Mouse (Mus musculus): ENCODE measurements at regions not wholly inside any gene's neighbourhood (a gene's known extent, or its start where the extent isn't known, plus 50 kb on each side); places are given as distances from the start of the nearest gene placed in this dataset.
A peak's percentile ranks its signal among the peaks of the same experiment; 100 is the strongest.

GRCm38 (mm10) chr14:100607109-100607508 lies 322.6 kb upstream of the Klf12 start:
- DNase-seq = no peak

GRCm38 (mm10) chr14:100600886-100601451 lies 316.5 kb upstream of the Klf12 start:
- DNase-seq = no peak

- DNase-seq = no peak
Observed at GRCm38 (mm10) chr14:100570026-100570425, 285.5 kb upstream of the Klf12 start.

DNA sequence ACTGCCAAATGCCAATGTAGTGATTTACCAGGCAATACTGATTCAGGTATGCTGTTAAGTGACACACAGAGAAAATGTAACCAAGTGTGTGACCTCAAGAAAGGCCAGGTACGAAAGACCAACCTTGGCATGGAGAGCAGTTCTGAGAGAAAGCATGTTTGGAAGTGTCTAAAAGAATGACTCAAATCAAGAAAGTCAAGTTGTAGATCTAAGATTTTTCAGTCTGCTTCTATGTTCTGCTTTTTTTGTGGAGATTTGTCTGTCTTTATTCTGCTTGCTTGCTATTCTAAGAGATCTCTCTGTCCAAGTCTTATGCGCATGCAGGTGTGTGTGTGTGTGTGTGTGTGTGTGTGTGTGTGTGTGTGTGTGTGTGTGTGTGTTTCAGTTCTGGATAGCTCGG lies 277.4 kb upstream of the Klf12 start:
- DNase-seq = no peak

DNA sequence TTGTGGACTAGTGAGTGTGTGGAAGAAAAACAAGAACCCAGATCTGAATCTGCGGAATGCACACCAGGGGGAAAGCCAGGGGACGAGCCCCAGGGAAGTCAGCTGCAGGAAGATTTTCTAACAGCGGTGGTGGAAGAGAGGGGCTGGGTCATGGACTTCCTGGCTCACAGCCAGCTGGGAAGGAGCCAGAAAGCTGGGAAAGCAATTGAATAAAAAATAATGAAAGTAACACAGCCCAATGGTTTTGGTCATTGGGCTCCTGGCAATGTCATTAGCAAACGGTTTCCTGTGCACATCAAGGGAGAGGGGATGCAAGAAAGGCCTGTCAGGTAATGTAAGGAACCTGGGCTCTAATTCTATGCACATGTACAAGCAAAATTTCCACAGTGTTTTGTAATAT lies 273.9 kb upstream of the Klf12 start:
- DNase-seq = no peak

- DNase-seq = no peak
Observed at GRCm38 (mm10) chr14:100552466-100552865, 268.0 kb upstream of the Klf12 start.

DNA sequence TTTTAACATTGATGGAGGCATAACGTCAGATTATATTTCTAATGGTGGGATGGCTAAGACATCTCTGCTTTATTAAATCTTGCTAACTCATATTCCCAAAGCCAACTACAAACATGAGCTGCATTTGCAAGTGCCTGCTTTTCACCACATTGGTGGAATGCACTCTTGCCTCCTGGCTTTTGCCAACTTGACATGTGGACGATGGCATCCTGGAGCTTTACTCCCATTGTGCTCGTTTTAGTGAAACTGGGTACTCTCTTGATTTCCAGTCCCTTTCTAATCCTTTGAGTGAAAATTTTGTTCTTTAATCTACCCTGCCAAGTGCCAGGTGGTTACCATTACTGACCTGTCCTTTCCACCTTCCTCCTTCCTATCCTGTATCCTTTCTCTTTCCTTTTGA lies 265.8 kb upstream of the Klf12 start:
- no peak for DNase-seq

- DNase-seq = no peak
Observed at GRCm38 (mm10) chr14:100530217-100530616, 245.7 kb upstream of the Klf12 start.

DNA sequence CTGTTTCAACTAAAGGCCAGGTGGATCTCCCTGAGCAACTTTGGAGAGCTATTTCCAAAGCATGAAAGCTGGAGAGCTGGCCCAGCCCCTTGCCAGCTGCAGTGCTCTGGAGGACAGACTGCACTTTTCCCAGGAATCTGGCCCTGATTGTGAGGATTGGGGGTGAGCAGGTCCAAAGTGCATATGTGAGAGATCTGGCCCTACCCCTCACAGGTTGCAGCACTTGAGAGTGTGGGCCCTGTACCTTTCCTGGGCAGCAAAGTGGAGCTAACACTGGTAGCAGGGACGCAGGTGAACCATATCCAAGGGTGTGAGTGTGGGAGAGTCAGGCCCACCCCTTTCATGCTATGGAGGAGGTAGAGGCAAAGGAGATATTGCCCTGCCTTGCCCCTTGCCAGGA lies 245.3 kb upstream of the Klf12 start:
- no peak for DNase-seq

DNA sequence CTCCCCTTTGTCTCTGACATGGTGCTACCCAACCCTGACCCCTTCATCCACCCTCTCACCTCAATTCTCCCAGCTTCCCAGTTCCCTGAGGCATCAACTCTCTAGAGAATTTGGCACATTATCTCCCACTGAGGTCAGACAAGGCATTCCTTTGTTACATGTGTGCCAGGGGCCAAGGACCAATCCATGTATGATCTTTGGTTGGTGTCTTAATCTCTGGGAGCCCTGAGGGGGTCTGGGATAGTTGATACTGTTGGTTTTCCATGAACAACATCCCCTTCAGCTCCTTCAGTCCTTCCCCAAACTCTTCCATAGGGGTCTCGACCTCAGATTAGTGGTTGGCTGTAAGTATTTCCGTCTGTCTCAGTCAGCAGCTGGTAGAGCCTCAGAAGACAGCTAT lies 224.9 kb upstream of the Klf12 start:
- no peak for DNase-seq

DNA sequence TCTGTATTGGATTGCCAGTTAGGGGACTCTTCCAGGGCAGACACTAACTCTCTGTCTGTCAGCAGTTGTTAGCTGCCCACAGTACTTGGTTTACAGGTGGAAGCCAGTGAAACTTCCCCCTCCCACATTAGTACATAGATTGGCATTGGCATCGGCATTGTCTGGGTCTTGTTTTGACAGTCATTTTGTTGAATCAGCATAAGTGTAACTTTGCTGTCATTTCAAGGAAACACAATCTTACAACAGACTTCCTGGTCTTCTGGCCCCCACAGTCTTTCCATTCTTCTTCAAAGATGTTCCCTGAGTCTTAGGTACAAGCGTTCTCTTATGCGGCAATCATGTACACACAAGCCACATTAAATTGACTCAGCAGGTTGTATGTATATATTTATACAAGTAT lies 223.6 kb upstream of the Klf12 start:
- DNase-seq = no peak

DNA sequence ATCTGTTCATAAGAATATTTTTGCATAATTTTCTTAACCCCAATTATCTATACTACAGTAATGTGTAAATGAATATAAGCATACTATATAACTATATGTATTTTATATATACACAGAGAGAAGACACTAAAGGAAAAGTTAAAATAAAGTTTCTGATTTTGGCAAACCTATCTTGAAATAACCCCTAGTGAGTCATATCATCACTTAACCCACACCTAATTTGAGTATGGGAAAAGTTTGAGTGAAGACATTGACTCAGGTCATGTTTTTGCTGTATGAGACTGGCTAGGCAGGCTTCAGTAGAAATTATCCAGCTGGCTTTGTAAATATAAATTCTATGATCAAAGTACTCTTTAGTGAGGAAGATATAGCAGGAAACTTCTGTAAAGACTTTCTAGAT lies 223.1 kb upstream of the Klf12 start:
- no peak for DNase-seq

DNA sequence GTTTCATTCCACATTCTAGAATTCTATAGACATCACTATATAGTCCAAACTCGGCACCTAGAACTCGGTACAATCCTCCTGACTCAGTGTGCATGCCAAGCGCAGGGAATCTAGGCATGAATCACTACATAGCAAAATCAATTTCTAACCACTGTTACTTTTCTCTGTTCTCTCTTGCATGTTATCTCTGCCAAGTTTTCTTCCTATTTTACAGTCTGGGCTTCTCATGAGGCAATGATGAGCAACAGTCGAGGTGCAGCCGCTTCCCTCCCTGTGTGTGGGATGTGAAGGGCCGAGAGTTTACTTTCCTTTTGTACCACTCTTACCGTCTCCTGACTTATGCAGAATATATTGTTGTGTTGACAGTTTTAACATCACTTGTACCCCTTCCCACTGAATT lies 204.4 kb upstream of the Klf12 start:
- no peak for DNase-seq

DNA sequence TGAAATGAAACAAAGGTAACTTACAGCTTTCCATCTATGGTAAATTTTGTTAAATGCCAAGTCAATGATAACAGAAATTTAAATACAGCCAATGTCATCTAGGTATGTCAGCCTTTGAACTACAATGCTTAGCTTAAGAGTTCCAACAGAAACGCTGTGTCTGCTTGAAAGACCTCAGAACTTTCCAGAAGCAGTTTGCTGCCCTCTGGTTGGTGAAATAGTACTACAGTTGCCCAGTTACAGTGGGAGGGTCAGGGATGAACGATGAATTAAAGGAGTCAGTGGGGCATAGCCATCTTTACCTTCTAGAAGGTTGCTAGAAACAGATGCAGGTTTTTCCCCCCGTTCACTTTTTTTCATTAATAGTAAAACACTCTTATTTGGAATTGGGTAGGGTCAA lies 201.0 kb upstream of the Klf12 start:
- peak; percentile 63 for DNase-seq

GRCm38 (mm10) chr14:100484101-100484500 lies 199.6 kb upstream of the Klf12 start:
- no peak for DNase-seq

DNA sequence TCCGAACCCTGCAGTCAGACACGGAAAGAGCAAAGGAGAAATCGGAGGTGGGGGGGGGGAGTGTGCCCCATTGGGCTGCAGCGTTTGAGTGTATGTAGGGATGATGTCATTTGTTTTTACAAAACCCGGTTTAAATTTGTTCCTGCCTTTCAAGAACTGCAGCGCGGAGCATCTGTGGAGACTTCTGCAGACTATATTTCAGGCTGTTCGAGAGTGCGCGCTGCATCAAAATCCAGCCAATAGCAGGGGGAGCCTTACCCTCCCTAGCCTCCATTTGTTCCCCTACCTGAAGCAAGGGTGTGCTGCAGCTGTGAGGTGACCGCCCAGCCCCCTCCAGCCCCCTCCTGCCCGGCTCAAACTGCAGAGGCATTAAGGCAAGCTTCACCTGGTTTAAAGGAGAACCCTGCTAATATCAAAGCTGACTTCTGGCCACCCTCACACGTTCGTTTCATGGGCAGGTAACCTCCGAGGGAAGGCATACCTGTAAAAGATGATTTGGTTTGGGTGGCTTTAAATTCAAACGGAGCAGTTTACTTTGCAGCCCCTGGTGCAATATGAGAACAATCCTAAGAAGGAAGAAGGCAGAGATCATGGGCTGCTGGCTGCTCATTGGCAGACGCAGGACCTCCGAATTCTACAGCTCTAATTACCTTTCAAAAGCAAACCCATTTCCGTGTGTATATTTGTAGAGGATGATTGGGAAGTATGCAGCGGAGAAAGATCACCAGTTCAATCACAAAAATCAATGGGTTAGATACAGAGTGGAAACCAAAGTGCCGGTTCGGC lies 193.3 kb upstream of the Klf12 start:
- peak; percentile 41 for DNase-seq

GRCm38 (mm10) chr14:100468311-100468710 lies 183.8 kb upstream of the Klf12 start:
- DNase-seq = no peak

DNA sequence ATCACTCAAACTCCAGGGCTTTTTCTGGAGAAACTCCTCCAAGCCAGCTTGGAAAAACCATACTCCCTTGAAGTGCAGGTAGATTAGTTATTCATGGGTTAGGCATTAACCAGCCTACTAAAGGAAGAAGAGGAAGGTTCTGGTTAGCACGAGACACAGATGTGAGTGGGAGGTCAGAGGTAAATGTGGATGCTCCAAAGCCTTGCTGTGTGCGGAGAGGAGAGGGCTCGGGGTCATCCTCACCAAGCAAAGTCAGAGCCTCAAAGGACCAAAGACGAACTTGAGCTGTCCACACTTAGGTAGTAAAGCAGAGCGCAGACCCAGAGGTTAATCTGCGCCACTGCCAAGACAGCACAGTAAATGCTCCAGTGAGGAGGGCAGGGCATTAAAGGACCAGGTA lies 177.8 kb upstream of the Klf12 start:
- peak; percentile 82 for DNase-seq

GRCm38 (mm10) chr14:100461141-100462043 lies 176.9 kb upstream of the Klf12 start:
- peak; percentile 90 for DNase-seq

GRCm38 (mm10) chr14:100459601-100460290 lies 175.3 kb upstream of the Klf12 start:
- peak; percentile 53 for DNase-seq

DNA sequence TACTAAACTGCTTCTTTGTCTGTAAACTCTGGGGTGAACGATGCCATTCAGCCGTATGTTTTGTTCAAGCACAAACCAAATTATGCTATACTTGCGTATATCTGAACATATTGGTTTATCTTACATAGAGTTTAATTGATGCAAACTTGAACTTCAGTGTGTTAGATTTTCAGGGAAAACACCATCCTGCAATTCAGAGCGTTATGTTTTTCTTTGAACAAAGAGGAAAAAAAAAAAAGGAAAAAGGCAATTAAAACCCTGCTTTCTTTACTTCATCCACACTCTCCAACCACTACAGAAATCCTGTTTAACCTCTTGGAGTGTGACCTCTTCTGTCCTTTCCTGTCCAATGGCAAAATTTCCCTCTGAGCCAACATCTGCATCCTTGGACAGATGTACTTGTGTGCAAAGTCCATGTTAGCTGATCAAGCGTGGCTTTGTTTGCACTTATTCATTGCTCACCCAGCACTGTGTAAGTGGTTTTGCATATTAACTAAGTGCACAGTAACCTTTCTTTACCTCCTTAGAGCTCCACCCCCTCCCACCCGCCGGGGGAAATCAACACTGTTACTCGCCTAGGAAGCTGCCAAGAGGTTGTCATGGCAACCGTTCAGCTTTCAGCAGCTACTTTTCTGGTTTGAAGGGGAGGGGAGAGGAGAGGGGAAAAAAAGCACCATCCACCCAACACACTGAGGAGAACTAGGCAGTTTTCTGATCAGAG lies 174.4 kb upstream of the Klf12 start:
- peak; percentile 96 for DNase-seq
